Mouse (Mus musculus): ENCODE results near the gene Gpr179. TPM values are rescaled to one million over a fixed set of nuclear protein-coding genes. Genes with fewer than 3 reads are reported as not detected.

Gpr179 gene
- polyA plus RNA-seq, 1 experiment from 2014 or later: 0.03 TPM

Other genes starting within 250 kb of the Gpr179 start
- not detected in 2 replicates for gene Tbx21, start 236.7 kb downstream of the Gpr179 start, polyA plus RNA-seq (2014; fragmentation: Nextera tagmentation; extraction: Ambion mirVana)
- 5.4 and 5.5 TPM in 2 replicates for gene Tbkbp1, start 200.6 kb downstream of the Gpr179 start, polyA plus RNA-seq (2014; fragmentation: Nextera tagmentation; extraction: Ambion mirVana)
- gene Kpnb1, start 164.2 kb downstream of the Gpr179 start, polyA plus RNA-seq (2014; fragmentation: Nextera tagmentation; extraction: Ambion mirVana): 78.9 and 84.4 TPM in 2 replicates
- gene Npepps, start 71.4 kb downstream of the Gpr179 start, polyA plus RNA-seq (2014; fragmentation: Nextera tagmentation; extraction: Ambion mirVana): 52.1 and 60.2 TPM in 2 replicates
- 62.4 and 63.2 TPM in 2 replicates for gene Mrpl45, start 36.4 kb downstream of the Gpr179 start, polyA plus RNA-seq (2014; fragmentation: Nextera tagmentation; extraction: Ambion mirVana)
- 2.2 and 2.4 TPM in 2 replicates for gene Socs7, start 10.5 kb upstream of the Gpr179 start, polyA plus RNA-seq (2014; fragmentation: Nextera tagmentation; extraction: Ambion mirVana)
- gene Arhgap23, start 63.5 kb upstream of the Gpr179 start, polyA plus RNA-seq (2014; fragmentation: Nextera tagmentation; extraction: Ambion mirVana): 9.3 and 10.9 TPM in 2 replicates
- 0.21 and 0.44 TPM in 2 replicates for gene 4933428G20Rik, start 148.3 kb upstream of the Gpr179 start, polyA plus RNA-seq (2014; fragmentation: Nextera tagmentation; extraction: Ambion mirVana)
- 0.13 and 0.14 TPM in 2 replicates for gene Srcin1, start 224.1 kb upstream of the Gpr179 start, polyA plus RNA-seq (2014; fragmentation: Nextera tagmentation; extraction: Ambion mirVana)